Mouse (Mus musculus): ENCODE data around the gene Shmt2. TPM values are rescaled to one million over a fixed set of nuclear protein-coding genes. Genes with fewer than 3 reads are reported as not detected.

Gene Shmt2
- polyA plus RNA-seq, 1 experiment from 2014 or later = 91.5 TPM

DNA sequence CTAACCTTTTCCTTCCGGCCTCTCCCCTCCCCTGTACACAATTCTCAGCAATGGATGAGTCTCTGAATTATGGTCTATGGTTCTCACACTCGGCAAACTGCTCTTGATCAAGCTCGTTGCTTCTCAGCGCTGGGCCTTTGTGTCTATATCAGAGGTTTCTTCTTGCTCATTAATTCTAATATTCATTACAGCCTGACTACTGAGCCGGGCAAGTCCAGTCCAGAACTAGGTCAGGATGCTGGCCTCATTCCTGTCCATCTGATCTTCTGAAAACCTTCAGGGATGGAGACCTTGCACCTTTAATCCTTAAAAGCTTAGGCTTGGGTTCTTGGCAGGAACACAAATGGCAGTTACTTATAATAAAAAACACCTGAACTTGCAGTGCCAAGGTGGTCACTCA, 22.7 kb downstream of the Shmt2 start:
- Histone ChIP-seq H3K27ac (ENCODE audit: low read depth, low read length) (no peak overlapping the region), H3K36me3 (ENCODE audit: control insufficient read depth, insufficient read depth, low read length) (peaks cover 12% of the 10 kb centered on the region), H3K4me3 (ENCODE audit: low read depth, low read length) (no peak overlapping the region), H3K4me1 (ENCODE audit: control insufficient read depth, insufficient read depth, low read length) (no peaks in the 10 kb centered on the region), H3K4me2 (ENCODE audit: low read depth) (no peak overlapping the region), H3K27me3 (ENCODE audit: control insufficient read depth, insufficient read depth, low read length) (no peaks in the 10 kb centered on the region), H3K9me3 (ENCODE audit: control insufficient read depth, low read length) (no peaks in the 10 kb centered on the region), H3K9ac (ENCODE audit: low read length) (no peak overlapping the region)
- DNase-seq (ENCODE audit: low spot score) (no peak), ATAC-seq (ENCODE audit: insufficient read depth, low FRiP score, low TSS enrichment) (no peak)
- WGBS = 86% methylated on average over 5 of the region's 5 CpGs

DNA sequence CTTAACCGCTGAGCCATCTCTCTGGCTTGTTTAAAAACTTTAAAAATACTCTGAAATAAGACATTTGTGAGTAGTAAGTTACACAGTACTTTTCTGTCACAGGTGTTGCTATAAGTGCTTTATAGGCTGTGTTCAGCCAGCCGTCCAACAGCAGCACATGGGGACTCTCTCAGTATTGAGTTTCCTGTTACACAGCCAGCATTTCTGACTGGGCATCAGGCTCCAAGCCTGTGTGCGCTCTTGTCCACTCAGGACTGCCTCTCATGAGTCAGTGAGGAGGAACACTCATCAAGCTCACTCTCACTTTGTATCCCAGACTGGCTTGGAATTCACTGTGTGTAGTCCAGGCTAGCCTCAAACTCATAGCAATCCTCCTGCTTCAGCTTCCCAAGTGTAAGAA, 26.1 kb downstream of the Shmt2 start:
- H3K4me1 ChIP-seq (ENCODE audit: control insufficient read depth, insufficient read depth, low read length) = no peaks in the 10 kb centered on the region; the same call in 1 of the 2 replicates
- no peak overlapping the region for H3K27ac ChIP-seq (ENCODE audit: low read depth, low read length)
- no peak overlapping the region for H3K4me3 ChIP-seq (ENCODE audit: low read depth, low read length)
- no peaks in the 10 kb centered on the region for H3K9me3 ChIP-seq (ENCODE audit: control insufficient read depth, low read length)
- ATAC-seq (ENCODE audit: insufficient read depth, low FRiP score, low TSS enrichment) (no peak), DNase-seq (ENCODE audit: low spot score) (no peak)
- 94% methylated on average over 3 of the region's 3 CpGs for WGBS
- H3K27me3 ChIP-seq (ENCODE audit: control insufficient read depth, insufficient read depth, low read length) = no peaks in the 10 kb centered on the region
- peaks cover 12% of the 10 kb centered on the region for H3K36me3 ChIP-seq (ENCODE audit: control insufficient read depth, insufficient read depth, low read length)
- H3K4me2 ChIP-seq (ENCODE audit: low read depth) = no peak overlapping the region
- no peak overlapping the region for H3K9ac ChIP-seq (ENCODE audit: low read length)

DNA sequence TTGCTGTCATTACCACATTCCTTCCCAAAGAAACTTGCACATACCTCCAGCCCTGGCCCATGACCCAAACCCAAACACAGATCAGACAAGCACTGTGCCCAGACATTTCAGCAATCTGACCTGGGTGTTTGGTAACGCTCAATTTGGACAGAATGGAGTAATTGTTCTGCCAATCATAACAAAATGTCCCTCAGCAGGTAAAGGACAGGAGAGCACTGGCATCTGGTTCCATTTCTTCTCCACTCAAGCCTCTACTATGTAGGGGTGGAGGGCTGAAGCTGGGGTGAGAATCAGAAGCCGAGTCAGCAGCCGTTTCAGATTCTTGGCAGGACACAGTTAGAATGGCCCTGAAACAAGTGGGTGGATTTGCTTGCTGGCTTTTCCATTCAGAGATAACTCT, 30.1 kb downstream of the Shmt2 start:
- Histone ChIP-seq H3K4me1 (ENCODE audit: control insufficient read depth, insufficient read depth, low read length) (peaks cover 2% of the 10 kb centered on the region), H3K27ac (ENCODE audit: low read depth, low read length) (no peak overlapping the region), H3K4me3 (ENCODE audit: low read depth, low read length) (no peak overlapping the region), H3K9ac (ENCODE audit: low read length) (no peak overlapping the region), H3K27me3 (ENCODE audit: control insufficient read depth, insufficient read depth, low read length) (no peaks in the 10 kb centered on the region), H3K4me2 (ENCODE audit: low read depth) (no peak overlapping the region), H3K36me3 (ENCODE audit: control insufficient read depth, insufficient read depth, low read length) (peaks cover 12% of the 10 kb centered on the region), H3K9me3 (ENCODE audit: control insufficient read depth, low read length) (no peaks in the 10 kb centered on the region)
- DNase-seq (ENCODE audit: low spot score) (no peak), ATAC-seq (ENCODE audit: insufficient read depth, low FRiP score, low TSS enrichment) (no peak)
- WGBS = 92% methylated on average over 3 of the region's 3 CpGs

DNA sequence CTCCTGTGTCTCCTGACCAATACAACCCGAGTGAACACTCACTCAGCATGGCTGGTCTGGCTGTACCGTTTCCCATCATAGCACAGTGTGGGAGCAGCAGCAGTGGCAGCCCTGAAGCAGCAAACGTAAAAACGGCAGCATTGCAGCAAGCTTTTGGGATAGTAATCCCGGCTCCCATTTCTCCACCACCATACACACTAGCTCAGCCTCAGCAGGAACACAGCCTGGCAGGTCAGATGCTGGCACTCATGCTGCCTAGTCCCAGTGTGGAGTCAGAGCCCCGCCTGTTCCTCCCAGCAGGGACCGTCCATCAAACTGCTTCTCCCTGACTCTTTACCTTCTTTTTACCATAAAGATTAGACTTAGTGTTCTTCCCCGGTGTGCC, 31.1 kb downstream of the Shmt2 start:
- no peak overlapping the region for H3K9ac ChIP-seq (ENCODE audit: low read length)
- H3K27ac ChIP-seq (ENCODE audit: low read depth, low read length) = no peak overlapping the region
- no peak for ATAC-seq (ENCODE audit: insufficient read depth, low FRiP score, low TSS enrichment)
- H3K36me3 ChIP-seq (ENCODE audit: control insufficient read depth, insufficient read depth, low read length) = peaks cover 7% of the 10 kb centered on the region
- 79% methylated on average over 8 of the region's 8 CpGs for WGBS
- H3K4me3 ChIP-seq (ENCODE audit: low read depth, low read length) = no peak overlapping the region
- H3K9me3 ChIP-seq (ENCODE audit: control insufficient read depth, low read length) = no peaks in the 10 kb centered on the region
- no peak overlapping the region for H3K4me2 ChIP-seq (ENCODE audit: low read depth)
- no peak for DNase-seq (ENCODE audit: low spot score)
- no peaks in the 10 kb centered on the region for H3K27me3 ChIP-seq (ENCODE audit: control insufficient read depth, insufficient read depth, low read length)
- peaks cover 2% of the 10 kb centered on the region for H3K4me1 ChIP-seq (ENCODE audit: control insufficient read depth, insufficient read depth, low read length)

DNA sequence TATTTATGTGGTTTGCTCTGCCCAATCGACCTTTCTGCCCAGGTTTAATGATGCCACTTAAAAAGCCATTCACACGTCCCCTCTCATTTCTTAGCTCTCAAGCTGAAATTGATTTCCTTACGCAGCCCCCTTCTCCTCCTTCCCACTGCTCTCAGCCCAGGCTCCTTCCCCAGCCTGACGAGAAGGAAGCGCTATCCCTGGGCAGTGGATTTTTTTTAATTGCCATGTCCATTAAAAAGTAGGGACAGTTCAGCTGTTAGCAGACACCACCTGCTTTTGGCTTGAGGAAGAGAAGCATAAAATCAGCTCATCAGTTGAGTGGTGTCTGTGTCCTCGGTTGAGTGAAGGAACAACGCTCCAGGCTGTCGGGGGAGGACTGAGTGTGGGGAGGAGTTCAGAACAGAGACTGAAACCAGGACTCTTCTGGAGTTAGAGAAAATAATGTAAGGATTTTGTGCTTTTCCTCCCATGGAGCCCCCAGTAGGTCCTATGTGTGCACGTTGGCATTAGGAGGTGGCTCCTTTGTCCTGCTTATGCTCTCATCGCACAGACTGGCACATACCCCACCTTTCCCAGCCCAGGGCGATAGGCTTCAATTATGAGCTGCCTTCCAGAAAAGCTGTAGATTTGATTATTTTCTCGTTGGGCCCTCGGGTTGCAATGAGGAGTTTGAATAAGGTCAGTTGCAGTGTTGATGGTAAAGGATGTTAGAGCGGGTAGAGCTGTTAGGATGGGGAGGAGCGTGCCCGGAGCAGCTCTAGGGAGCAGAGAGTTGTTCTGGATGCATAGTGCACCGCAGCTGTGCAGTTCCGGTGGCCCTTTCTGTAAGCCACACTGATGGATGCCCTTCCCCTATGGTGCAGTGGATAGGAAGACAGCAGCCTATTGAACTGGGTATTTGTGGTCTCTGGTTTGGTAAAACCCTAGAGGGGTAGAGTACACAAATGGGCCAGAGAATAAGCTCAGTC, 31.8 kb downstream of the Shmt2 start:
- Histone ChIP-seq H3K4me3 (ENCODE audit: low read depth, low read length) (no peak overlapping the region), H3K27me3 (ENCODE audit: control insufficient read depth, insufficient read depth, low read length) (no peaks in the 10 kb centered on the region), H3K36me3 (ENCODE audit: control insufficient read depth, insufficient read depth, low read length) (peaks cover 6% of the 10 kb centered on the region; the same call in 1 of the 2 replicates), H3K9me3 (ENCODE audit: control insufficient read depth, low read length) (no peaks in the 10 kb centered on the region), H3K4me1 (ENCODE audit: control insufficient read depth, insufficient read depth, low read length) (peaks cover 2% of the 10 kb centered on the region), H3K27ac (ENCODE audit: low read depth, low read length) (no peak overlapping the region), H3K9ac (ENCODE audit: low read length) (no peak overlapping the region), H3K4me2 (ENCODE audit: low read depth) (no peak overlapping the region)
- WGBS = 73% methylated on average over 18 of the region's 18 CpGs
- ATAC-seq (ENCODE audit: insufficient read depth, low FRiP score, low TSS enrichment) = no peak
- no peak for DNase-seq (ENCODE audit: low spot score)

DNA sequence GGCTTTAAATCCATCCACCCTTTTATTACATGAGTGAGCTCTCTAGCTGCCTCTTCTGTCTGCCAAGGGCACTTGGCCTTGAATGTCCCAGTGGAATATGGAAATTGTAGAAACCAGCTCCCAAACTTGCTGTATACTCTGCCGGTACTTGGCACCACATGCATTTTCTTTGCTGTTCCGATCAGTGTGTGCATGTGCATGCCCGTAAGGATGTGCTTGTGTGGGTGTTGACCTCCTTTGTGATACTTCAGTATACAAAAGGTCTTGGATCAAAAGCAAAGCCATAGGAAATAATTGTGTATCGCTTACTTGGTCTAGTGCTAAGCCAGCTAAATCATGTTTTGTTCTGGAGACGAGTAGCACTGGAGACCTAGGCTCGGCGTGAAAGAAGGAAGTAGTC, 33.4 kb downstream of the Shmt2 start:
- DNase-seq (ENCODE audit: low spot score) (no peak), ATAC-seq (ENCODE audit: insufficient read depth, low FRiP score, low TSS enrichment) (no peak)
- Histone ChIP-seq H3K9ac (ENCODE audit: low read length) (no peak overlapping the region), H3K9me3 (ENCODE audit: control insufficient read depth, low read length) (no peaks in the 10 kb centered on the region), H3K4me1 (ENCODE audit: control insufficient read depth, insufficient read depth, low read length) (peaks cover 2% of the 10 kb centered on the region), H3K27ac (ENCODE audit: low read depth, low read length) (no peak overlapping the region), H3K27me3 (ENCODE audit: control insufficient read depth, insufficient read depth, low read length) (no peaks in the 10 kb centered on the region), H3K4me2 (ENCODE audit: low read depth) (no peak overlapping the region), H3K36me3 (ENCODE audit: control insufficient read depth, insufficient read depth, low read length) (peaks cover 5% of the 10 kb centered on the region; the same call in 1 of the 2 replicates), H3K4me3 (ENCODE audit: low read depth, low read length) (no peak overlapping the region)
- 89% methylated on average over 7 of the region's 7 CpGs for WGBS

DNA sequence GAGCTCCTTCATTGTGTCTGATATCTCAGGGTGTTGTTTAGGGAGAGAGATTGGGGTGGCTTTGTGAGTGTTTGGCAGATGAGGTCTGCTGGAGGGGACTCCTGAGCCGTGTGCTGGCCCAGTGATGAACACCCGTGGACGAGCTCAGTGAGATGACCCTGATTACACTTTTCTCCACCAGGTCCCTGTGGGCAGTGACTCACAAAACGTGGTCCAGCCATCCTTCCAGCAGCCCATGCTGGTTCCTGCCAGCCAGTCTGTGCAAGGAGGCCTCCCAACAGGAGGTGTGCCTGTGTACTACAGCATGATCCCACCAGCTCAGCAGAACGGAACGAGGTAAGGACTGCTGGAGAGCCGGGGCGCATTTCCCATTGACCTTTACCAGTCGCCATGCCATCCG, 37.0 kb downstream of the Shmt2 start:
- 92% methylated on average over 10 of the region's 10 CpGs for WGBS
- H3K9me3 ChIP-seq (ENCODE audit: control insufficient read depth, low read length) = no peaks in the 10 kb centered on the region
- no peak overlapping the region for H3K4me3 ChIP-seq (ENCODE audit: low read depth, low read length)
- no peak overlapping the region for H3K4me2 ChIP-seq (ENCODE audit: low read depth)
- no peaks in the 10 kb centered on the region for H3K27me3 ChIP-seq (ENCODE audit: control insufficient read depth, insufficient read depth, low read length)
- no peak for ATAC-seq (ENCODE audit: insufficient read depth, low FRiP score, low TSS enrichment)
- no peak overlapping the region for H3K9ac ChIP-seq (ENCODE audit: low read length)
- no peak overlapping the region for H3K27ac ChIP-seq (ENCODE audit: low read depth, low read length)
- DNase-seq (ENCODE audit: low spot score) = no peak
- H3K36me3 ChIP-seq (ENCODE audit: control insufficient read depth, insufficient read depth, low read length) = peaks cover 7% of the 10 kb centered on the region; the same call in 1 of the 2 replicates
- peaks cover 1% of the 10 kb centered on the region; the same call in 1 of the 2 replicates for H3K4me1 ChIP-seq (ENCODE audit: control insufficient read depth, insufficient read depth, low read length)

DNA sequence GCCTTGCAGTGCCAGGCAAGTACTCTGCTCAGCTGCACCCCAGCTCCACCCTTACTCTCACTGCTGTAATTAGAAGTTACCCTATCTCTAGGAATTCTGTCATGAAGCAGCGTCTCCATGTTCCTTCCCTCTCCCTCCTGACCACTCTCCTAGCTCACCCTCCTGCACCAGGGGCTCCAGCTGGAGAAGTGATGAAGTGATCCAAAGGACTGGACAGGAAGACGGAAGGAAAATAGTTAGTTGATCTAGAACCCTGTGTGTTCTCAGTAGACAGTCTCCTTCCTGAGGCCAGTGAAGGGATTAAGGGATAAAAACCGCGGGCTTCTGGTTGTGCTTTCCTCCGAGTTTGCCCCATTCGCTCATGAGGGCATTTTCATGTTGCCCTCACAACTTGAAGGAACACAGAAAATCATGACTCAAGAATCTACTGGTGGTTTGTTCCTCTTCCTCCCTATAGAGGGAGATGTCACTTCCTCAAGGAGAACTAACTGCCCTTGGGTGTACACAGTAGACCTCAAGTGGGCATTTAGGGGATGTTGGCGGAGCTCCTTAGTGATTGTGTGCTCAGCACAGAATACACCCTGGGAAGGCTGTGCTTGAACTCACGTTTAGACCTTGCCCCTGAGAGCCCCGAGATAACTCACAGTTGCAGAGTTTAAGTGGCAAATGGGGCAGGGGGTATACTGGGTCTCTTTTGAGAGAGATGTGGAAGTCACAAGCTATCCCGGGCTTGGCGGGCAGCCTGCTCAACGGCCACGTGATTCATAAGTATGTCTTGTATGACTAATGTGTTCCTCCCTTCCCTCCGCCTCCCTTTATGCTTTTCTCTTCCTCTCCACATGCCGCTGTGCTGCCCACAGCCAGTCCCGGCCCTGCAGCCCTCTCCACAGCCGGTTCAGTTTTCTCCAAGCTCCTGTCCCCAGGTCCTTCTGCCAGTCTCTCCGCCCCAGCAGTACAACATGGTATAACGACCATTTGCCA, 41.1 kb downstream of the Shmt2 start:
- no peaks in the 10 kb centered on the region for H3K4me1 ChIP-seq (ENCODE audit: control insufficient read depth, insufficient read depth, low read length)
- no peaks in the 10 kb centered on the region for H3K27me3 ChIP-seq (ENCODE audit: control insufficient read depth, insufficient read depth, low read length)
- H3K4me3 ChIP-seq (ENCODE audit: low read depth, low read length) = no peak overlapping the region
- H3K27ac ChIP-seq (ENCODE audit: low read depth, low read length) = no peak overlapping the region
- no peak overlapping the region for H3K9ac ChIP-seq (ENCODE audit: low read length)
- peaks cover 2% of the 10 kb centered on the region; the same call in 1 of the 2 replicates for H3K36me3 ChIP-seq (ENCODE audit: control insufficient read depth, insufficient read depth, low read length)
- no peak for ATAC-seq (ENCODE audit: insufficient read depth, low FRiP score, low TSS enrichment)
- WGBS = 87% methylated on average over 19 of the region's 19 CpGs
- H3K9me3 ChIP-seq (ENCODE audit: control insufficient read depth, low read length) = no peaks in the 10 kb centered on the region
- no peak overlapping the region for H3K4me2 ChIP-seq (ENCODE audit: low read depth)
- no peak for DNase-seq (ENCODE audit: low spot score)

Data from neural tube, embryonic 11.5 days (tissue).